Mouse (Mus musculus) induced T-regulatory cell, adult 2 months (primary cell): ENCODE measurements at regions not wholly inside any gene's neighbourhood (a gene's known extent, or its start where the extent isn't known, plus 50 kb on each side); places are given as distances from the start of the nearest gene placed in this dataset.
"Not testable (repeated sequence)": the region's sequence is repeated elsewhere in the genome, so short reads cannot be mapped to it uniquely, and the experiment has no call there.

Experiments used
- DNase-seq: peaks from one replicate; pipeline ENCODE4 v3.0.0-alpha.2; 2012; ENCODE audit warnings: low read depth

DNA sequence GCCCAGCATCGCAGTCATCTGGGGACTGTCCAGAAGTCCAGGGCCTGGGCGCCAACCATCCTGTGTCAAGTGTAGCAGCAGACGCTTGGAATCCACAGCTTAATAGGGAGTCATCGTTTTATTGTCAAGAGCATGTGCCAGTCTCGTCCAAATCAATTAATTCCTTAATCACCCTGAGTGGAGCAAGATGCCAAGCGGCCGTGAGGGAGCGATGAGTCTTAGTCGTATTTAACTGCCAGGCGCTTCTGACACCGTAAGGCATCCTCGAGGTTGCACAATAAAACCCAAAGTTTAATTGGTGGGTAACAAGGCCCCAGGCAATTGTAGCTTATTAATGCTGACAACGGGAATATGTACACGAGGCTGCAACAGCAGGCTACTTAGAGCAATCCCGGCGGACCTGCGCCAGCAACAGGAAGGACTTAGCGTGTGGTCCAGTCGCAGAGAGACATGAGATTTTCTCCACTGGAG lies 277.6 kb upstream of the Kdm8 start:
- no peak for DNase-seq

DNA sequence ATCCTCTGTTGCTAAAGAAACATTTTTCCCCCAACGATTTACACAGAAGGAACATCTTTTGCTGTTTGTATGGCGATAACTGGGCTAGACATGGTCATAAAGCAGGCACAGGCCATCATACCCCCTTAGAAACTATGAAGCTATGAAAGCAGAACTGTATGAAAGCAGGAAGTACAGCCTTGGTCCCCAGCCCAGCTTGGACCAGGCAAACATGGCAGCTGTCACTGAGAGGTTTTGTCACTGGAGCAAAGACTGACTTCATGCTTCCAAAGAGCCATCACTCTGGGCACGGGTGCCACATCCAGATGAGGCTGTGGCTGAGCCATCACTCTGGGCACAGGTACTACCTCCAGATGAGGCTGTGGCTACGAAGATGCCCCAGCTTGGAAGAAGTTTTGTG lies 276.8 kb upstream of the Kdm8 start:
- DNase-seq = no peak

DNA sequence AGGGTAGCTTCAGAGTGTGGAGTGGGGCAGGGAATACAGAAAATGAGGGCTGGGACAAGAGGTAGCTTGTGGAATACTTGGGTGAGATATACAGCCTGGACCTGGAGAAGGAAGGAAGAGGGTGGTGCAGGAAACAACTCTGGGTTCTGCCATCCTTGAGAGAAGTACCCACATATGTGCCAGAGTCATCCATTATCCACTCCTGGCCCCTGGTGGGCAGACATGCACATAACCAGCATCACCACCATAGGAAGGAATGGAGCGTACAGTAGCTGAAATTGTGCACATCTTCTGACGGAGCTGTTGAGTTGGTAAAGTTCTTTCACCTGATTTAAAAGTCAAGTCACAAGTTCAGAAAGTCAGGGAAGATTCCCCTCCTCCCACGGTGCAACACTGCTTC lies 262.9 kb upstream of the Kdm8 start:
- DNase-seq = peak; percentile 16

DNA sequence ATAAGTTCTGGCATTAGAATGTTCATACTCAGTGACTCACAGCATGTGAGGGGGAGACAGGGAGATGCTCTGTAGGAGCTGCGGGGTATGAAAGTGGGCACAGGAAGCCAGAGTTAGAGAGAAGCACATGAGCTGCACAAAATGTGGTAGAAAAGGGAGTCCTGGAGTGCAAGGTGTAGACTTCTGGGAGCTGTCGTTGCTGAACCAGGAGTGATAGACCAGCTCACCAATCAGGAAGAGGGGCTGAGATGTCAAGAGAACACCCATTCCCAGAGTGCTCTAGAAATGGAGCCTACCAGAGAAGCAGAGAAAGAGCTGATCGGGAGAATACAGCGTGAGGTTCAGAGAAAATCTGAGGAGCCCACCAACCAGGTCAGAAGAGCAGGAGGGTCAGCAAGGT lies 262.2 kb upstream of the Kdm8 start:
- no peak for DNase-seq

DNA sequence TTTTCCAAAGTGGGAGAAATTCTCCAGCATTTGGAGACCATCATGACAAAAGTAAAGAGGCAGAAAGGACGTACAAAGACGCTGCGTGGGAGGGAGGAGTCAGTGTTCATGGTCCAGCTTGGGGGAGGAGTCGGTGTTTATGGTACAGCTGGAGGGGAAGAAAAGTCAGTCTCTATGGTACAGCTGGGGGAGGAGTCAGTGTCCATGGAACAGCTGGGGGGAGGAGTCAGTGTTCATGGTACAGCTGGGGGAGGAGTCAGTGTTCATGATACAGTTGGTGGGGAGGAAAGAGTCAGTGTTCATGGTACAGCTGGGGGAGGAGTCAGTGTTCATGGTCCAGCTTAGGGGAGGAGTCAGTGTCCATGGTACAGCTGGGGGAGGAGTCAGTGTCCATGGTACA lies 261.5 kb upstream of the Kdm8 start:
- not testable (repeated sequence) for DNase-seq

DNA sequence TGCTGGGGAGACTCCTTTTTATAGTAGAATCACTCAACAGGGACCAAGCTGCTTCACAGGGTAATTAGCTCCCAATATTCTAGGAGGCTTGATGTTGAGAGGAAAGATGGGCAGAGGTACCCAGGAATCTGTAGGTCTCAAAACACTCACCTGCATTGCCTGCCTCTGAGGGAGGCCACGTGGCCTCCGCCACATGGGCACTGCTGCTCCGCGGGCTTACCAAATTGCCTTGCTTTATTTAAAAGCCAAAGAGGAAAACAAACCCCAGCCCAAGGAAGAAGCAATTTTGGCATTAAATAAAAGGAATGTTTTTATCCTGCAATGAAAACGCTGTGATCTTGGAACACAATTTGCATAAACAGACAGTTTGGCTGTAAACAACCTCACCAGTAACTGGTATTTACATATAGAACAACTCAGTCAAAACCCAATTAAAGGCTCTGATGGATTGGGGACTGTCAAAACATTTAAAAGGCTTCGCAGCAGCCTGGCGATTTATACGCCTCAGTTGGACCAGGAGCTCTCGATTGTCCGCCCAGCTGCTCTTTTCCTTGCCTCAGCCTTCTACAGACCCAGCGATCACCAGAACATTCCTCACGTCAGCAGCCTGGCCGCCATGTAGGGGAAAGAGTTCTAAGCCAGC lies 259.3 kb upstream of the Kdm8 start:
- DNase-seq = no peak

DNA sequence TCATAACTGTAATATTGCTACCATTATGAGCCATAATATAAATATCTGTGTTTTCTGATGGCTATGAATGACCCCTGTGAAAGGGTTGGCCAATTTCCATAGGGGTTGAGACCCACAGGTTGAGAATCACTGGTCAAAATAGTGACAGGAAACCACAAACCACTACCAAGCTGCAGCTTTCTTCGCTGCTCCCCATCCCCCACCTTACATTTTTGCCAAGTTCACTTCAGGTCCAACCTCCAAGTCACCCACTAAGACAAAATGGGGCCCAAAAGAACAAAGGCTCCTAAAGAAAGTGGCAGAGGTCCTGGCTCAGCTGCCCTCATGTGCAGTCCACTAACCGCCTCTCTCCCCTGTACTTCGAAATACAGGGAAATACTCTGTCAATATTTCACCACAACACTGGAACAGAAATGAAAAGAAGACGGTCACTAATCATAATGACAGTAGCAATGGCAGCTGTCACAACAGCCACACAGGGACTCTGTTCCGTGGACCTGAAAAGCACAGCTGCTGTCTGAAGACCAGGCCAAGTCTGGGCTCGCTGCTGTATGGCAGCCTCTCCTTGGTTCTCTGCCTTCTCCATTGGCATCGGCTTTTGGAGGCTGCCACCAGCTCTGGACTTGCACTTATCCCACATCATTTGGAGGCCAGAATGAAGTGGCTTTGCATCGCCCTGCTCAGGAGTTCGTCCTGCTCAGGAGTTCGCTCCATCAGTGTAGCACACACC lies 257.3 kb upstream of the Kdm8 start:
- DNase-seq = no peak

DNA sequence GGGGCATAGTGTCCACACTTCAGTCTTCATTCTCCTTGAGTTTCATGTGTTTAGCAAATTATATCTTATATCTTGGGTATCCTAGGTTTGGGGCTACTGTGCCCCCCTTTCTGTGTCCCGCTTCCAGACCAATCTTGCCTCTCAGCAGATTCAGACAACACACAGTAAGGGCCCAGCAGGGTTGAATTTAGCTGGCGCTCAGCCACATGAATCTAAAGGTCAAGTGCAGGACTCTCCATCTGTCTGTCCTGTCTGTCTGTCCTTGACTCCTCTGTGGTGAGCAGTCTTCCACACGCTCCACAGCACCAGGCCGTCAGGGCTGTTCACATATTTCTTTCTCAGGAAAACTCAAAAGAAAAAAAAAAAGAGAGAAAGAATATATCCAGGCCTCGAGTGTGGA lies 255.5 kb upstream of the Kdm8 start:
- DNase-seq = no peak

- DNase-seq = peak; percentile 69
Measured at GRCm38 (mm10) chr7:125190067-125190466, 254.4 kb upstream of the Kdm8 start.

DNA sequence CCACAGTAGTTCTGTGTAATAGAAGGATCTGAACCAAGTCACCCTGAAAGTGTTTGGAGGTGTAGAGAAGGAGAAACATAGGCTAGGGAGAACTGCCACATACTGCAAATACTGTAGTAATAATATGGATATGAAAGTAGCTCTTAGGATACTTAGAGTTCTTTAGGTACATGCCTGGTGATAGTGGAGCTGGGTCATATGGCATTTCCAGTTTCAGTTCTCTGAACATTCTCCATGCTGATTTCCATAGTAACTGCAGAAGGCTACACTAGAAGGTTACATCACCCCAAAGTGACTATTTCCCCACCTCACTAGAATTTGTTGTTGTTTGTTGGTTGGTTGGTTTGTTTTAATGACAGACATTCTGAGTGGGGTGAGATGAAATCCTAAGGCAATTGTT lies 253.2 kb upstream of the Kdm8 start:
- peak; percentile 17 for DNase-seq

GRCm38 (mm10) chr7:125211346-125211973 lies 233.0 kb upstream of the Kdm8 start:
- DNase-seq = no peak

DNA sequence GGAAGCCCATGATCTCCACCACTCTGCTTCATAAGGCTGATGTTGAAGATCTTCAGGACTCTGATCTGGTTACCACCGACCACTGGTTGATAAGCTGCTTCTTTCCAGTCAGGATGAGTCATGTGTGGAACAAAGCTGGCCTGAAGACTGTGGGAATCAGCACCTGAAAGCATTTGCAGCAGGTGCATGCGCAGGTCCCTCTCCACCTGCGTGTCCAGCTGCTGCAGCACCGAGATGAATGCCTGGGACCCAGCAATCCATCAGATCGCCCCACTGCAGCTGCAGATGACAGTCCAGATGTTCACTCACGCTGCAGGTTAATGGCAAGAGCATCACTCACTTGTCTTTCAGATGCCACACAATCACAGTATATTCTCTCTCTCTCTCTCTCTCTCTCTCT lies 230.4 kb upstream of the Kdm8 start:
- no peak for DNase-seq

DNA sequence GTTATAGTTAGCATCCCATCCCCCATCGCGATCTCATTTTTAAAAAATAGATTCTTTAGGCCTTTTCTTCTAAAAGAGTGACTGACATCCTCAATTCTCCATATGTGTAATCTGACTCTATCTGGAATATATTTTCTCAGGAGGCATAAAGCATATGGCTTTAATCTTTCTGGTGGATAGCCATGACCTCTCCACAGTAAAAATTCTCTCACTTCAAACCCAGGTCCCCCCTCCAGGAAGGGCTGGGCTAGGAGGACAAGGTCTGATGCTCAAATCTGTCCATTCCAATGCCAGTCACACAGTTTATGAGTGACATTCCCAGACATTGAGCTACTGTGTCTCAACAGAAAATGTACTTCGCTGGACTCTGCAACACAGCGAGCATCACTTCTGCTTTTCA lies 226.8 kb upstream of the Kdm8 start:
- no peak for DNase-seq

DNA sequence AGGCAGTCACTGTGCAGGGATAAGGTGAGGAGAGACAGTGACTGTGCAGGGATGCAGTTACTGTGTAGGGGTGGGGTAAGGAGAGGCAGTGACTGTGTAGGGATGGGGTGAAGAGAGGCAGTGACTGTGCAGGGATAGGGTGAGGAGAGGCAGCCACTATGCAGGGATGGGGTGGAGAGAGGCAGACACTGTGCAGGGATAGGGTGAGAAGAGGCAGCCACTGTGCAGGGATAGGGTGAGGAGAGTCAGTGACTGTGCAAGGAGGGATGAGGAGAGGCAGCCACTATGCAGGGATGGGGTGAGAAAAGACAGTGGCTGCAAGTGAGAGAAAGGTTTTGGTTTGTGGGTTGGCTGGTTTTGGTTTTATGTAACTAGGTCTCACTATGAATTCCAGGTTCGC lies 221.8 kb upstream of the Kdm8 start:
- no peak for DNase-seq

- no peak for DNase-seq
Measured at GRCm38 (mm10) chr7:125234911-125235310, 209.6 kb upstream of the Kdm8 start.

DNA sequence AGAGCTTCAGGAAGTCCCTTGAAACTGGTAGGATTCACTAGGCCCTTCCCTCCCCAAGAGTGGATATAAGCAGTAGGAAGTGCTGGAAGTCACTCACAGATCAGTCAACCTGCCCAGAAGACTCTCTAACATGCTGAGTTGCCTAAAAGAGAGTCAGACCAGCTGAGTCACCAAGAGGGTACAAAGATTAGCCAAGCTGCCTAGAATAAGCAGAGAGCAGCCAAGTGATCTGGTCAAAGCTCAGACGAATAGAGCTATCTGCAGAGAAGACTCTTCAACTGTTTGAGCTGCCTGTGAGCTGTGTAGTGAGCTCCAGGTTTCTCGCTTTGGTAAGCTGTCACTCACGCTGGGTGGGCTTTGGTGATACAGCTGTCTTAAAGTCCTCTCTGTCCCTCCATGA lies 207.4 kb upstream of the Kdm8 start:
- no peak for DNase-seq

DNA sequence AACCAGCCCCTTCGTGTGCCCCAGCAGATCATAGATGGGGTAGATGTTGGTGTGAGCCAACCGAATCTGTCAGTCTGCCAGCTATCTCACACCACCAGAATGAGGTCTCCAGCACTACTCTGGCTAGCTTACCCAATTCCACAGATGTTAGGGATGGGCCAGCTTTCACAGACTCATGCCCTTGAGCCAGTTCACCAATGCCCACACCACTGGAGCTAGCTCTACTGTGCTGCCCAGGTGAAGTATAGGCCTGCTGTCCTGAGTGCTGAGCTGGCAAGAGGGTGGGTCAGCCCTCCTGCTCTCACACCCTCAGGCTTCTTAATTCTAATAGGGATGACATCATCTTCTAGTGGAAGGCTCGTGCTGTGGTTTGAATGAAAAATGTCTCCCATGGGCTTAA lies 201.5 kb upstream of the Kdm8 start:
- no peak for DNase-seq

DNA sequence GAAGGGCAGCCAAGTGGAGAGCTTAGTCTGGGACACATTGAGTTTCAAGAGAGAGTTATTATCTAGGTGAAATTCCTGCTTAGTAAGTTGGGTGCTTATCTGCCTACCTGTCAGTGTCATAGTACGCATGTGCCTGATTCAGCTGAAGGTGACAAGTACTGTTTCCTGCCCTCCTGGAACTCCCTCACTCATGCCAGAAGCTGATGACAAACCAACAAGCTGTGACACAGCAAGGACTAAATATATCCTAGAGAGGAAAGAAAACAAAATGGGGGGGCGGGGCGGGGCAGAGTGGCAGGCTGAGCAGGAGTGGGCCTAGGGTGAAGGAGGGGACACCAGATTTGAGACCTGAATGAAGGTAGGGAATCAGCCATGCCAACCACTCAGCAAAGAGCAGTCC lies 196.1 kb upstream of the Kdm8 start:
- no peak for DNase-seq

GRCm38 (mm10) chr7:125250385-125250784 lies 194.1 kb upstream of the Kdm8 start:
- DNase-seq = no peak

GRCm38 (mm10) chr7:125250970-125251585 lies 193.4 kb upstream of the Kdm8 start:
- no peak for DNase-seq

DNA sequence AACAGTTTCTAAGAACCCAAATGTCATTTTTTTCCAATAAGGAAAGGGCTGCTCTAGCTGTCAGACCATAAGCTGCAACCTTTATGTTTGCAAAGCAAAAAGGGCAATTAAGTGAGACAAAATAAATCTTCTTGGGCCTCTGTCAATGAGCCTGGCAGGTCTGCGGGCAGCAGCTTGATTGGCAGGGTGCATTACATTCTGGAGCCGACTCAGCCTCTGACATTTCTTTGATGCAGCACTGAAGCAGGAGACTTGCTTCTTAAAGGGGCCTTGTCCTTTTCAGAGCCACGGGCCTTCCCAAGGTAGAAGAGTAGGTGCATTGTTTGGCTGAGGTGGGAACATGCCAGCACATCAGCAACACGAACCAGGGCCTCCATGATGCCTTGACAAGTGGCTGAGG lies 190.2 kb upstream of the Kdm8 start:
- DNase-seq = no peak

DNA sequence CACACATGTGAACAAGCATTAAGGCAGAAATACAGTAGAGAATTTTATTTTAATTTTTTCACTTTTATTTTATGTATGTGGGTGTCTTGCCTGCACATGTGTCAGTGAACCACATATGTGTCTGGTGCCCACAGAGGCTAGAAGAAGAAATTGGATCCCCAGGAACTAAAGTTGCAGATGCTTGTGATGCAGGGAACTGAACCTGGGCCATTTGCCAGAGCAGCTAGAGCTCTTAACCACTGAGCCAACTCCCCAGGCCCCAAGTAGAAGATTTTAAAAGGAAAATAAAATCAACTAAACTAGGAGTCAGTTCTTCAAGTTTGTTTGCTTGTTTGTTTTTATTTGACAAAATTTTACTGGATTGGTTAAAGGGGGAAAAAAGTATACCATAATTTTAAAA lies 185.5 kb upstream of the Kdm8 start:
- no peak for DNase-seq

DNA sequence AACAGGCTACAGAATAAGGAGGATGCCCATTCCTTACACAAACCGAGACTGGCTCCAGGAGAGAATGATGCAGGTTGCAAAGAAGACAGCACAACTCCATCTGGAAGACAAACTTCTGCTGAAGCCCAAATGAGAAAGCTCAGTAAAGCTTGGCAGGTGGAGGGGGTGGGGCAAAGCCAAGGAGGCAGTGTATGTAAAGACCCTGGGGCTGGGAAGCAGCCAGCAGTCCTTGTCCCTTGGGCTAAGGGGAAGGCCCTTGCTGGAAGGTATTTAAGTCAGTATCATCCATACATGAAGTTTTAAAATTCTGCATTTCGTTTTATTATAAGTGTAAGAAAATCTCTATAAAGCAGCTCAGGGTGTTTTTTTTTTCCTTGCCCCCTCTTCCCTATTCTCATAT lies 182.3 kb upstream of the Kdm8 start:
- no peak for DNase-seq
